Mouse (Mus musculus) liver, postnatal 0 days (tissue): ENCODE results near the gene Dusp18. TPM values are rescaled to one million over a fixed set of nuclear protein-coding genes. Genes with fewer than 3 reads are reported as not detected.

ENCODE experiments used
- ATAC-seq: fragments of 200-750 bp; cut with Nextera tagmentation; 2 replicates; pipeline ENCODE4 v1.8.0; 2017; ENCODE audit warnings: mild to moderate bottlenecking, moderate library complexity
- DNase-seq: peaks from one replicate; pipeline ENCODE4 v3.0.0-alpha.2; 2016
- H3K27ac ChIP-seq: fragments of 300-500 bp; sonication (generic); 2 replicates; pipeline ENCODE4 v1.5.1; 2014; ENCODE audit warnings: antibody characterized with exemption, moderate library complexity, mild to moderate bottlenecking, low read depth
- H3K27me3 ChIP-seq: fragments of 300-500 bp; sonication (generic); 2 replicates; pipeline ENCODE4 v1.6.1; 2014; ENCODE audit warnings: low read length, control low read depth, mixed read lengths; ENCODE audit not compliant: insufficient read depth
- H3K36me3 ChIP-seq: fragments of 300-500 bp; sonication (generic); replicated peaks from 2 replicates; pipeline ENCODE4 v1.6.1; 2014; ENCODE audit warnings: mild to moderate bottlenecking, control low read depth, low read length, moderate library complexity, mixed read lengths; ENCODE audit not compliant: insufficient read depth
- H3K4me1 ChIP-seq: fragments of 300-500 bp; sonication (generic); 2 replicates; pipeline ENCODE4 v1.6.1; 2014; ENCODE audit warnings: antibody characterized with exemption, mild to moderate bottlenecking, control low read depth; ENCODE audit not compliant: insufficient read depth
- H3K4me2 ChIP-seq: fragments of 300-500 bp; sonication (generic); 2 replicates; pipeline ENCODE4 v1.6.1; 2014; ENCODE audit warnings: low read depth, mild to moderate bottlenecking, low read length, moderate library complexity, mixed read lengths
- H3K4me3 ChIP-seq: fragments of 300-500 bp; sonication (generic); 2 replicates; pipeline ENCODE4 v1.5.1; 2014; ENCODE audit warnings: low read depth, low read length
- H3K9ac ChIP-seq: fragments of 300-500 bp; sonication (generic); replicated peaks from 2 replicates; pipeline ENCODE4 v1.6.1; 2014; ENCODE audit warnings: mild to moderate bottlenecking, moderate library complexity
- H3K9me3 ChIP-seq: fragments of 300-500 bp; sonication (generic); 2 replicates; pipeline ENCODE4 v1.6.1; 2016; ENCODE audit warnings: mild to moderate bottlenecking, control low read depth, low read length, mixed read lengths
- CTCF ChIP-seq: sonication (generic); IDR thresholded peaks from 2 replicates; pipeline ENCODE4 v1.5.1; 2016; ENCODE audit warnings: antibody characterized with exemption, low read depth
- EP300 ChIP-seq: IDR thresholded peaks from 2 replicates; pipeline ENCODE4 v1.6.1; 2016; ENCODE audit warnings: antibody characterized with exemption, low read depth, mild to moderate bottlenecking
- WGBS: fragments of 180-500 bp; shearing (Covaris S2); extraction: QIAGEN DNeasy Blood & Tissue Kit; methylation state at CpG from one replicate; pipeline ENCODE4 v1.1.7; 2014; ENCODE audit not compliant: insufficient replicate concordance; 5-methylcytosine and 5-hydroxymethylcytosine counted together
- polyA plus RNA-seq: library from polyadenylated mRNA; unstranded; fragments of >200 nt; fragmentation: Nextera tagmentation; extraction: Ambion mirVana; gene quantifications from 2 replicates; pipeline ENCODE4 v1.2.1, GENCODE M21; 2015

Dusp18 gene
- polyA plus RNA-seq, 1 experiment from 2014 or later: 0.27 TPM

GRCm38 (mm10) chr11:3860361-3860760 lies 34.7 kb upstream of the Dusp18 start:
- no peaks in the 10 kb centered on the region for H3K36me3 ChIP-seq
- H3K4me3 ChIP-seq: no peak overlapping the region
- H3K4me2 ChIP-seq: no peak overlapping the region
- peaks cover 11% of the 10 kb centered on the region for H3K4me1 ChIP-seq
- ATAC-seq: no peak
- no peak overlapping the region for H3K27ac ChIP-seq
- TF ChIP-seq EP300: no peak
- TF ChIP-seq CTCF: no peak
- 63% methylated on average over 4 of the region's 4 CpGs for WGBS
- H3K9me3 ChIP-seq: no peaks in the 10 kb centered on the region
- peaks cover 9% of the 10 kb centered on the region; the same call in 1 of the 2 replicates for H3K27me3 ChIP-seq
- no peak overlapping the region for H3K9ac ChIP-seq
- no peak for DNase-seq

- peaks cover 9% of the 10 kb centered on the region; the same call in 1 of the 2 replicates for H3K27me3 ChIP-seq
- ATAC-seq (no peak), DNase-seq (no peak)
- peak overlapping the region; percentile 30; the same call in 1 of the 2 replicates for H3K4me3 ChIP-seq
- H3K4me2 ChIP-seq: peak overlapping the region; percentile 67
- WGBS: 65% methylated on average over 19 of the region's 19 CpGs
- no peak overlapping the region for H3K9ac ChIP-seq
- H3K36me3 ChIP-seq: no peaks in the 10 kb centered on the region
- TF ChIP-seq EP300 (no peak), CTCF (no peak)
- H3K27ac ChIP-seq: no peak overlapping the region
- peaks cover 11% of the 10 kb centered on the region for H3K4me1 ChIP-seq
- no peaks in the 10 kb centered on the region for H3K9me3 ChIP-seq
Measured at GRCm38 (mm10) chr11:3862661-3863453, 32.2 kb upstream of the Dusp18 start.

GRCm38 (mm10) chr11:3863454-3864112 lies 31.5 kb upstream of the Dusp18 start, which contains the start of gene Osbp2:
TSS of gene Osbp2 (minus strand) at chr11:3863903.
- TF ChIP-seq CTCF (peak; percentile 35), EP300 (no peak)
- Histone ChIP-seq H3K27ac (no peak within 1 kb of the TSS), H3K9ac (no peak within 1 kb of the TSS), H3K4me2 (peak within 1 kb of the TSS; percentile 67), H3K27me3 (peaks cover 9% of the 10 kb centered on the region; the same call in 1 of the 2 replicates), H3K36me3 (no peaks in the 10 kb centered on the region), H3K4me1 (peaks cover 11% of the 10 kb centered on the region), H3K9me3 (no peaks in the 10 kb centered on the region), H3K4me3 (peak within 1 kb of the TSS; percentile 30)
- 6% methylated on average over 51 of the region's 58 CpGs for WGBS
- DNase-seq: peak; percentile 89
- peak; percentile 98 for ATAC-seq

- no peaks in the 10 kb centered on the region for H3K36me3 ChIP-seq
- no peak overlapping the region for H3K9ac ChIP-seq
- H3K4me3 ChIP-seq: peak overlapping the region; percentile 30; the same call in 1 of the 2 replicates
- TF ChIP-seq CTCF: no peak
- no peak for TF ChIP-seq EP300
- no peak overlapping the region for H3K4me2 ChIP-seq
- ATAC-seq: no peak
- no peaks in the 10 kb centered on the region for H3K9me3 ChIP-seq
- no peak overlapping the region for H3K27ac ChIP-seq
- DNase-seq: no peak
- WGBS: 29% methylated on average over 6 of the region's 6 CpGs
- H3K27me3 ChIP-seq: peaks cover 9% of the 10 kb centered on the region; the same call in 1 of the 2 replicates
- H3K4me1 ChIP-seq: peaks cover 11% of the 10 kb centered on the region
Measured at GRCm38 (mm10) chr11:3864343-3864742, 30.7 kb upstream of the Dusp18 start.

- Histone ChIP-seq H3K4me1 (no peaks in the 10 kb centered on the region), H3K4me3 (no peak overlapping the region), H3K27ac (no peak overlapping the region), H3K9ac (no peak overlapping the region), H3K36me3 (no peaks in the 10 kb centered on the region), H3K9me3 (no peaks in the 10 kb centered on the region), H3K4me2 (no peak overlapping the region), H3K27me3 (no peaks in the 10 kb centered on the region)
- WGBS: 62% methylated on average over 6 of the region's 6 CpGs
- TF ChIP-seq CTCF: no peak
- no peak for TF ChIP-seq EP300
- ATAC-seq (no peak), DNase-seq (no peak)
Measured at GRCm38 (mm10) chr11:3876419-3876818, 18.6 kb upstream of the Dusp18 start.

GRCm38 (mm10) chr11:3878660-3879059 lies 16.4 kb upstream of the Dusp18 start:
- H3K4me3 ChIP-seq: no peak overlapping the region
- no peak overlapping the region for H3K27ac ChIP-seq
- no peaks in the 10 kb centered on the region for H3K4me1 ChIP-seq
- no peaks in the 10 kb centered on the region for H3K27me3 ChIP-seq
- H3K36me3 ChIP-seq: no peaks in the 10 kb centered on the region
- ATAC-seq: no peak
- DNase-seq: no peak
- TF ChIP-seq EP300: no peak
- TF ChIP-seq CTCF: no peak
- H3K4me2 ChIP-seq: no peak overlapping the region
- WGBS: 65% methylated on average over 7 of the region's 7 CpGs
- no peak overlapping the region for H3K9ac ChIP-seq
- H3K9me3 ChIP-seq: no peaks in the 10 kb centered on the region
